Mouse (Mus musculus) myocyte (in vitro differentiated cells): ENCODE data around the gene Chd2. TPM values are rescaled to one million over a fixed set of nuclear protein-coding genes. Genes with fewer than 3 reads are reported as not detected.
A peak's percentile ranks its signal among the peaks of the same experiment; 100 is the strongest.

Experiments
- H3K27me3 ChIP-seq: one replicate; pipeline ENCODE4 v1.6.1; 2011; ENCODE audit not compliant: control insufficient read depth, insufficient read depth, insufficient read length
- H3K36me3 ChIP-seq: one replicate; pipeline ENCODE4 v1.6.1; 2011; ENCODE audit not compliant: control insufficient read depth, insufficient read depth
- H3K4me2 ChIP-seq: one replicate; pipeline ENCODE4 v1.6.1; 2011; ENCODE audit warnings: low read depth, control low read depth
- H3K4me3 ChIP-seq: one replicate; pipeline ENCODE4 v1.5.1; 2011; ENCODE audit warnings: mild to moderate bottlenecking, control low read depth, moderate library complexity
- H3K79me2 ChIP-seq: one replicate; pipeline ENCODE4 v1.6.1; 2011; ENCODE audit not compliant: control insufficient read depth, insufficient read depth
- H3ac ChIP-seq: one replicate; pipeline ENCODE4 v1.6.1; 2011; ENCODE audit not compliant: control insufficient read depth, insufficient read length
- CEBPB ChIP-seq: IDR thresholded peaks from 2 replicates; pipeline ENCODE4 v1.6.1; 2011; ENCODE audit warnings: mild to moderate bottlenecking, moderate library complexity; ENCODE audit not compliant: poor library complexity, insufficient read depth, severe bottlenecking
- E2F4 ChIP-seq: IDR thresholded peaks from one replicate; pipeline ENCODE4 v1.6.1; 2011; ENCODE audit warnings: mild to moderate bottlenecking, control low read depth, moderate library complexity; ENCODE audit not compliant: insufficient read depth
- MAX ChIP-seq: IDR thresholded peaks from one replicate; pipeline ENCODE4 v1.6.1; 2011; ENCODE audit warnings: low read depth, mild to moderate bottlenecking, control low read depth
- MYOD1 ChIP-seq, 3 experiments: IDR thresholded peaks; one replicate each; pipeline ENCODE4 v1.6.1; 2011; ENCODE audit warnings: control low read depth in 2 of 3, low read depth in 2 of 3, mild to moderate bottlenecking in 2 of 3, moderate library complexity in 1 of 3; ENCODE audit not compliant: insufficient read length in 2 of 3, control insufficient read depth in 1 of 3
- MYOG ChIP-seq, 3 experiments: IDR thresholded peaks; one replicate each; pipeline ENCODE4 v1.6.1; 2011; ENCODE audit warnings: control low read depth in 2 of 3, low read depth in 2 of 3, mild to moderate bottlenecking in 2 of 3; ENCODE audit not compliant: insufficient read length in 2 of 3, control insufficient read depth in 1 of 3, insufficient read depth in 1 of 3
- POLR2A ChIP-seq: IDR thresholded peaks from one replicate; pipeline ENCODE4 v1.6.1; 2011; ENCODE audit warnings: low read depth, mild to moderate bottlenecking, control low read depth, moderate library complexity; ENCODE audit not compliant: insufficient read length
- POLR2AphosphoS2 ChIP-seq: IDR thresholded peaks from one replicate; pipeline ENCODE4 v1.6.1; 2011; ENCODE audit warnings: low read depth, control low read depth; ENCODE audit not compliant: insufficient read length
- REST ChIP-seq: IDR thresholded peaks from one replicate; pipeline ENCODE4 v1.6.1; 2011; ENCODE audit warnings: mild to moderate bottlenecking, control low read depth, moderate library complexity; ENCODE audit not compliant: insufficient read depth, insufficient read length
- SRF ChIP-seq: IDR thresholded peaks from one replicate; pipeline ENCODE4 v1.6.1; 2011; ENCODE audit warnings: low read depth; ENCODE audit not compliant: control insufficient read depth, insufficient read length
- TCF12 ChIP-seq: IDR thresholded peaks from one replicate; pipeline ENCODE4 v1.6.1; 2011; ENCODE audit warnings: mild to moderate bottlenecking, control low read depth; ENCODE audit not compliant: poor library complexity, insufficient read depth, severe bottlenecking
- TCF3 ChIP-seq: IDR thresholded peaks from one replicate; pipeline ENCODE4 v1.6.1; 2011; ENCODE audit warnings: low read depth, control low read depth; ENCODE audit not compliant: insufficient read length
- USF1 ChIP-seq: IDR thresholded peaks from one replicate; pipeline ENCODE4 v1.6.1; 2011; ENCODE audit warnings: low read depth, mild to moderate bottlenecking, control low read depth, moderate library complexity
- polyA plus RNA-seq: library from polyadenylated mRNA; unstranded; fragments of >200 nt; fragmentation: generic; extraction: Trizol; gene quantifications from one replicate; pipeline ENCODE4 v1.2.1, GENCODE M21; 2012; ENCODE audit warnings: missing spikeins

Gene Chd2
- polyA plus RNA-seq, 1 experiment: 7.9 TPM

GRCm38 (mm10) chr7:73557671-73558265 is 16.1 kb upstream of the Chd2 start:
- H3K4me3 ChIP-seq: peak overlapping the region; percentile 79
- TF ChIP-seq CEBPB (no peak), MYOD1 (IDR thresholded peaks at IDR 0.05; ENCODE audit: control insufficient read depth in 1 of 3, insufficient read length in 2 of 3, low read depth in 2 of 3) (no peak), POLR2A (peak; percentile 49), REST (no peak), SRF (no peak), TCF3 (no peak)
- H3K36me3 ChIP-seq: peaks cover 16% of the 10 kb centered on the region
- H3ac ChIP-seq: peak overlapping the region; percentile 100
- no peaks in the 10 kb centered on the region for H3K27me3 ChIP-seq
- H3K79me2 ChIP-seq: peaks cover 50% of the 10 kb centered on the region
- no peak overlapping the region for H3K4me2 ChIP-seq

- peak overlapping the region; percentile 100 for H3ac ChIP-seq
- H3K27me3 ChIP-seq: no peaks in the 10 kb centered on the region
- TF ChIP-seq USF1: no peak
- no peak for TF ChIP-seq SRF
- no peak for TF ChIP-seq POLR2AphosphoS2
- no peak for TF ChIP-seq E2F4
- no peak for TF ChIP-seq MYOD1 (IDR thresholded peaks at IDR 0.05; ENCODE audit: control insufficient read depth in 1 of 3, insufficient read length in 2 of 3, low read depth in 2 of 3)
- peak overlapping the region; percentile 60 for H3K4me2 ChIP-seq
- peak overlapping the region; percentile 79 for H3K4me3 ChIP-seq
- H3K79me2 ChIP-seq: peaks cover 56% of the 10 kb centered on the region
- H3K36me3 ChIP-seq: peaks cover 17% of the 10 kb centered on the region
Measured at GRCm38 (mm10) chr7:73556688-73557667, 15.3 kb upstream of the Chd2 start.

GRCm38 (mm10) chr7:73555918-73556580 is 14.4 kb upstream of the Chd2 start:
- H3K79me2 ChIP-seq: peaks cover 65% of the 10 kb centered on the region
- H3K27me3 ChIP-seq: no peaks in the 10 kb centered on the region
- no peak for TF ChIP-seq USF1
- TF ChIP-seq POLR2AphosphoS2: no peak
- no peak for TF ChIP-seq TCF3
- no peak for TF ChIP-seq E2F4
- TF ChIP-seq TCF12: no peak
- no peak for TF ChIP-seq REST
- no peak for TF ChIP-seq MYOG (IDR thresholded peaks at IDR 0.05; ENCODE audit: control insufficient read depth in 1 of 3, insufficient read depth in 1 of 3, insufficient read length in 2 of 3, low read depth in 2 of 3)
- TF ChIP-seq MYOD1 (IDR thresholded peaks at IDR 0.05; ENCODE audit: control insufficient read depth in 1 of 3, insufficient read length in 2 of 3, low read depth in 2 of 3): no peak
- no peak for TF ChIP-seq POLR2A
- no peak for TF ChIP-seq MAX
- peak overlapping the region; percentile 79 for H3K4me3 ChIP-seq
- peak overlapping the region; percentile 60 for H3K4me2 ChIP-seq
- H3ac ChIP-seq: no peak overlapping the region
- peaks cover 20% of the 10 kb centered on the region for H3K36me3 ChIP-seq

DNA sequence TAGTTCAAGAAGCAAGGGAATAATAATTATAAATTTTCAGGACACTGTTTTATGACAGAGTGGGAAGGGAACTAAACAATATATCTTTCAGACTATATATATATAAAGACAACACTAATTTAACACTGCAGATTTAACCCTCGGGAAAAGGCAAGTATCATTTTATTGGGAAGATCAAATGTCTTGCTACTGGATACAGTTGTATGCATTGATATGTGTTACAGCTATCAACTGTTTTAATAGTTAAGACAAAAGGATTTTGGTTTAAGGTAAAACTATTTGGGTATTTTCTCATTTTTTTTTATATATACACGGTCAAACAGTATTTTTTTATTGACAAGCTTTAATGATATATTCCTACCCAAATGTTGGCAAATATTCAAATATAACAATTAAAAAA is 13.2 kb upstream of the Chd2 start:
- no peak overlapping the region for H3ac ChIP-seq
- peak overlapping the region; percentile 79 for H3K4me3 ChIP-seq
- peaks cover 26% of the 10 kb centered on the region for H3K36me3 ChIP-seq
- peak overlapping the region; percentile 60 for H3K4me2 ChIP-seq
- no peak for TF ChIP-seq E2F4
- TF ChIP-seq MYOG (IDR thresholded peaks at IDR 0.05; ENCODE audit: control insufficient read depth in 1 of 3, insufficient read depth in 1 of 3, insufficient read length in 2 of 3, low read depth in 2 of 3): no peak
- TF ChIP-seq CEBPB: no peak
- no peak for TF ChIP-seq REST
- no peak for TF ChIP-seq SRF
- TF ChIP-seq TCF12: no peak
- no peak for TF ChIP-seq USF1
- no peak for TF ChIP-seq MYOD1 (IDR thresholded peaks at IDR 0.05; ENCODE audit: control insufficient read depth in 1 of 3, insufficient read length in 2 of 3, low read depth in 2 of 3)
- no peak for TF ChIP-seq TCF3
- no peak for TF ChIP-seq POLR2AphosphoS2
- TF ChIP-seq MAX: no peak
- TF ChIP-seq POLR2A: no peak
- H3K27me3 ChIP-seq: no peaks in the 10 kb centered on the region
- peaks cover 77% of the 10 kb centered on the region for H3K79me2 ChIP-seq
